Mouse (Mus musculus): ENCODE measurements around the gene Hexb.
A peak's percentile ranks its signal among the peaks of the same experiment; 100 is the strongest.

The Hexb gene

GRCm38 (mm10) chr13:97224341-97224982, 26.3 kb upstream of the Hexb start:
- DNase-seq (ENCODE audit: low spot score in 2 of 2) = no peak

GRCm38 (mm10) chr13:97223856-97224255, 25.7 kb upstream of the Hexb start:
- no peak for DNase-seq (ENCODE audit: low spot score in 2 of 2)

- no peak for DNase-seq (ENCODE audit: low spot score in 2 of 2)
Observed at GRCm38 (mm10) chr13:97220022-97220421, 21.9 kb upstream of the Hexb start.

GRCm38 (mm10) chr13:97216196-97216595, 18.0 kb upstream of the Hexb start:
- no peak for DNase-seq (ENCODE audit: low spot score in 2 of 2)

- no peak for DNase-seq (ENCODE audit: low spot score in 2 of 2)
Observed at GRCm38 (mm10) chr13:97215563-97215962, 17.4 kb upstream of the Hexb start.

- no peak for DNase-seq (ENCODE audit: low spot score in 2 of 2)
Observed at GRCm38 (mm10) chr13:97214583-97215268, 16.6 kb upstream of the Hexb start.

GRCm38 (mm10) chr13:97208500-97209010, 10.4 kb upstream of the Hexb start:
- no peak for DNase-seq (ENCODE audit: low spot score in 2 of 2)

- no peak for DNase-seq (ENCODE audit: low spot score in 2 of 2)
Observed at GRCm38 (mm10) chr13:97208112-97208478, 9.9 kb upstream of the Hexb start.

- no peak for DNase-seq (ENCODE audit: low spot score in 2 of 2)
Observed at GRCm38 (mm10) chr13:97207472-97208111, 9.4 kb upstream of the Hexb start.

- DNase-seq (ENCODE audit: low spot score in 2 of 2) = no peak
Observed at GRCm38 (mm10) chr13:97206046-97206445, 7.9 kb upstream of the Hexb start.

GRCm38 (mm10) chr13:97205052-97205701, 7.0 kb upstream of the Hexb start:
- DNase-seq (ENCODE audit: low spot score in 2 of 2) = peak; percentile 91 to 94

- DNase-seq (ENCODE audit: low spot score in 2 of 2) = no peak
Observed at GRCm38 (mm10) chr13:97201896-97202295, 3.7 kb upstream of the Hexb start.

- DNase-seq (ENCODE audit: low spot score in 2 of 2) = no peak
Observed at GRCm38 (mm10) chr13:97201076-97201475, 2.9 kb upstream of the Hexb start.

GRCm38 (mm10) chr13:97199123-97199522, 966 bp upstream of the Hexb start:
- DNase-seq (ENCODE audit: low spot score in 2 of 2) = no peak

GRCm38 (mm10) chr13:97196925-97197218, 1.3 kb downstream of the Hexb start:
- DNase-seq (ENCODE audit: low spot score in 2 of 2) = no peak

- no peak for DNase-seq (ENCODE audit: low spot score in 2 of 2)
Observed at GRCm38 (mm10) chr13:97196186-97196924, 1.8 kb downstream of the Hexb start.

GRCm38 (mm10) chr13:97193420-97193819, 4.7 kb downstream of the Hexb start:
- peak; percentile 52 to 75 for DNase-seq (ENCODE audit: low spot score in 2 of 2)

GRCm38 (mm10) chr13:97192649-97193048, 5.5 kb downstream of the Hexb start:
- DNase-seq (ENCODE audit: low spot score in 2 of 2) = no peak

- DNase-seq (ENCODE audit: low spot score in 2 of 2) = no peak
Observed at GRCm38 (mm10) chr13:97187693-97188092, 10.5 kb downstream of the Hexb start.

- DNase-seq (ENCODE audit: low spot score in 2 of 2) = no peak
Observed at GRCm38 (mm10) chr13:97186346-97186745, 11.8 kb downstream of the Hexb start.

GRCm38 (mm10) chr13:97184656-97185055, 13.5 kb downstream of the Hexb start:
- no peak for DNase-seq (ENCODE audit: low spot score in 2 of 2)

- no peak for DNase-seq (ENCODE audit: low spot score in 2 of 2)
Observed at GRCm38 (mm10) chr13:97184168-97184567, 14.0 kb downstream of the Hexb start.

All from right cerebral cortex, adult 2 months (tissue).